ENCODE assay signal across 17 mouse cellular contexts in the genomic region with DNA sequence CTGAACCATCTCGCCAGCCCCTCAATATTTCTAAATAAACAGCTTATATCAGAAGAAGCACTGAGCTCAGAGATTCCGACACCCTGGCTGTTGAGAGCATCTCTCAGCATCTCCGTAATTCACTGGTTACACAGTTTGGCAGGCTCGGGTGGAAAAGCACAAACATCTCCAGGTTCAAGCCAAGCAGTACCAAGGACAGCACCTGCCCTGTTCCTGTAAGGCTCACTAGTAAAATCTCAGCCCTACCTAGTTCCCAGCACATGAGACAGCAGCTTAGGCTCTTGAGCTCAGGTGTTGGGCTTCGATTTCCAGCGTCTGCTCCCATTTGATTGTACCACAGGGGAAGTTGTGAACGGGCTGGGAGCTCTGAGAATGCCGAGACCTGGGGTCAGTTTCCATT. TPM values are rescaled to one million over a fixed set of nuclear protein-coding genes. Genes with fewer than 3 reads are reported as not detected.
"Had no signal": no experiment of that assay in that cellular context is flagged by ENCODE, and none has a peak within 500 bp of the region (broad histone marks: within the 10 kb centered on the region; RNA-seq: fewer than 3 reads in every experiment).

No protein-coding gene starts in this region.

- ATAC-seq: liver, postnatal 0 days; midbrain, embryonic 13.5 days; midbrain, embryonic 15.5 days had no signal

- H3K27me3 ChIP-seq: liver, embryonic 15.5 days; megakaryocyte, embryonic 14.5 days; midbrain, embryonic 13.5 days; midbrain, embryonic 15.5 days; neural tube, embryonic 13.5 days; neural tube, embryonic 15.5 days had no signal

- H3K27ac ChIP-seq: liver, embryonic 15.5 days; macrophage; midbrain, embryonic 13.5 days; midbrain, embryonic 15.5 days; neural tube, embryonic 13.5 days; neural tube, embryonic 15.5 days had no signal

- H3K9me3 ChIP-seq: liver, embryonic 15.5 days; megakaryocyte, embryonic 14.5 days; midbrain, embryonic 13.5 days; midbrain, embryonic 15.5 days; neural tube, embryonic 13.5 days; neural tube, embryonic 15.5 days had no signal

- H3K4me2 ChIP-seq: liver, embryonic 15.5 days; midbrain, embryonic 11.5 days; midbrain, embryonic 13.5 days; midbrain, embryonic 15.5 days; neural tube, embryonic 13.5 days; neural tube, embryonic 15.5 days had no signal

- H3K9ac ChIP-seq: liver, embryonic 15.5 days; liver, postnatal 0 days; midbrain, embryonic 13.5 days; midbrain, embryonic 15.5 days; neural tube, embryonic 13.5 days; neural tube, embryonic 15.5 days had no signal

- H3K4me3 ChIP-seq: liver, embryonic 15.5 days; megakaryocyte, embryonic 14.5 days; midbrain, embryonic 13.5 days; midbrain, embryonic 15.5 days; neural tube, embryonic 13.5 days; neural tube, embryonic 15.5 days had no signal

- DNase-seq: liver, postnatal 0 days; lung, adult 2 months; lung, postnatal 10 days; right cerebral cortex, postnatal 25 days; right cerebral cortex, postnatal 4 days; thymus, adult 18-20 months had no signal

RNA-seq across cellular contexts. Expression of gene Sp7, which starts 31.7 kb away (rescaled TPM):
- total RNA-seq: megakaryocyte progenitor cell, adult 5-6 weeks; monocyte, adult 5-6 weeks had no signal
- polyA plus RNA-seq: liver, embryonic 15.5 days; liver, postnatal 0 days; macrophage; small intestine, adult 2 months had no signal
